Mouse (Mus musculus): ENCODE results near the gene Bex6. TPM values are rescaled to one million over a fixed set of nuclear protein-coding genes. Genes with fewer than 3 reads are reported as not detected.
A peak's percentile ranks its signal among the peaks of the same experiment; 100 is the strongest.

The Bex6 gene
- polyA plus RNA-seq, 1 experiment from 2014 or later, result 1.5 TPM

GRCm38 (mm10) chr16:32157369-32157768 is 22.3 kb upstream of the Bex6 start:
- 81% methylated on average over 2 of the region's 2 CpGs for WGBS (ENCODE audit: insufficient replicate concordance)
- Histone ChIP-seq H3K4me1 (replicated peaks) (peaks cover 23% of the 10 kb centered on the region), H3K4me3 (replicated peaks) (no peak overlapping the region), H3K36me3 (replicated peaks) (peaks cover 43% of the 10 kb centered on the region), H3K4me2 (no peak overlapping the region), H3K9me3 (replicated peaks) (no peaks in the 10 kb centered on the region), H3K9ac (no peak overlapping the region), H3K27ac (replicated peaks) (no peak overlapping the region; the same call in 1 of the 2 replicates), H3K27me3 (no peaks in the 10 kb centered on the region)
- peak; percentile 42; the same call in 1 of the 2 replicates for ATAC-seq (ENCODE audit: insufficient read depth)

- Histone ChIP-seq H3K4me3 (replicated peaks) (no peak overlapping the region), H3K9ac (no peak overlapping the region), H3K4me1 (replicated peaks) (peaks cover 39% of the 10 kb centered on the region), H3K36me3 (replicated peaks) (peaks cover 36% of the 10 kb centered on the region), H3K4me2 (no peak overlapping the region), H3K9me3 (replicated peaks) (no peaks in the 10 kb centered on the region), H3K27ac (replicated peaks) (no peak overlapping the region), H3K27me3 (no peaks in the 10 kb centered on the region)
- 74% methylated on average over 3 of the region's 3 CpGs for WGBS (ENCODE audit: insufficient replicate concordance)
- ATAC-seq (ENCODE audit: insufficient read depth), result no peak
Observed at GRCm38 (mm10) chr16:32158966-32159365, 20.7 kb upstream of the Bex6 start.

GRCm38 (mm10) chr16:32160742-32161323 is 18.8 kb upstream of the Bex6 start:
- 59% methylated on average over 9 of the region's 9 CpGs for whole genome bisulfite sequencing (ENCODE audit: insufficient replicate concordance)
- no peak for ATAC-seq (ENCODE audit: insufficient read depth)
- Histone ChIP-seq H3K9ac (no peak overlapping the region), H3K4me1 (replicated peaks) (peaks cover 56% of the 10 kb centered on the region), H3K9me3 (replicated peaks) (no peaks in the 10 kb centered on the region), H3K4me3 (replicated peaks) (no peak overlapping the region), H3K27me3 (no peaks in the 10 kb centered on the region), H3K4me2 (peak overlapping the region; percentile 10; the same call in 1 of the 2 replicates), H3K27ac (replicated peaks) (no peak overlapping the region), H3K36me3 (replicated peaks) (peaks cover 19% of the 10 kb centered on the region)

- Histone ChIP-seq H3K9ac (0 out of 2 replicates have a peak overlapping the region, but pooled peaks have one; percentile 1), H3K36me3 (replicated peaks) (peaks cover 8% of the 10 kb centered on the region; the same call in 1 of the 2 replicates), H3K4me2 (peak overlapping the region; percentile 85), H3K27me3 (no peaks in the 10 kb centered on the region), H3K4me3 (replicated peaks) (peak overlapping the region; percentile 62), H3K4me1 (replicated peaks) (peaks cover 54% of the 10 kb centered on the region), H3K27ac (replicated peaks) (peak overlapping the region; percentile 19; the same call in 1 of the 2 replicates), H3K9me3 (replicated peaks) (no peaks in the 10 kb centered on the region)
- ATAC-seq (ENCODE audit: insufficient read depth), result no peak
- 21% methylated on average over 4 of the region's 4 CpGs for WGBS (ENCODE audit: insufficient replicate concordance)
Observed at GRCm38 (mm10) chr16:32163392-32163791, 16.2 kb upstream of the Bex6 start.

GRCm38 (mm10) chr16:32163891-32164290 is 15.7 kb upstream of the Bex6 start:
- no peaks in the 10 kb centered on the region for H3K27me3 ChIP-seq
- peaks cover 54% of the 10 kb centered on the region for H3K4me1 ChIP-seq (replicated peaks)
- no peak overlapping the region for H3K9ac ChIP-seq
- H3K27ac ChIP-seq (replicated peaks), result 0 out of 2 replicates have a peak overlapping the region, but pooled peaks have one; percentile 3
- peak overlapping the region; percentile 85 for H3K4me2 ChIP-seq
- H3K9me3 ChIP-seq (replicated peaks), result no peaks in the 10 kb centered on the region
- H3K4me3 ChIP-seq (replicated peaks), result peak overlapping the region; percentile 62
- H3K36me3 ChIP-seq (replicated peaks), result peaks cover 8% of the 10 kb centered on the region; the same call in 1 of the 2 replicates
- no peak for ATAC-seq (ENCODE audit: insufficient read depth)
- WGBS (ENCODE audit: insufficient replicate concordance), result 16% methylated on average over 5 of the region's 5 CpGs

GRCm38 (mm10) chr16:32164396-32165027 is 15.1 kb upstream of the Bex6 start:
- ATAC-seq (ENCODE audit: insufficient read depth), result no peak
- Histone ChIP-seq H3K4me1 (replicated peaks) (peaks cover 54% of the 10 kb centered on the region), H3K9ac (peak overlapping the region; percentile 65), H3K36me3 (replicated peaks) (peaks cover 8% of the 10 kb centered on the region; the same call in 1 of the 2 replicates), H3K4me2 (peak overlapping the region; percentile 85), H3K9me3 (replicated peaks) (no peaks in the 10 kb centered on the region), H3K27ac (replicated peaks) (peak overlapping the region; percentile 51), H3K27me3 (no peaks in the 10 kb centered on the region), H3K4me3 (replicated peaks) (peak overlapping the region; percentile 62)
- WGBS (ENCODE audit: insufficient replicate concordance), result 17% methylated on average over 19 of the region's 19 CpGs

GRCm38 (mm10) chr16:32165281-32165821 is 14.3 kb upstream of the Bex6 start, which contains the start of gene Nrros:
Gene Nrros, minus strand, starts transcription at chr16:32165594.
- peak within 1 kb of the TSS; percentile 85 for H3K4me2 ChIP-seq
- peak within 1 kb of the TSS; percentile 51 for H3K27ac ChIP-seq (replicated peaks)
- WGBS (ENCODE audit: insufficient replicate concordance), result 1% methylated on average over 25 of the region's 25 CpGs
- H3K27me3 ChIP-seq, result no peaks in the 10 kb centered on the region
- H3K36me3 ChIP-seq (replicated peaks), result peaks cover 5% of the 10 kb centered on the region; the same call in 1 of the 2 replicates
- peak within 1 kb of the TSS; percentile 62 for H3K4me3 ChIP-seq (replicated peaks)
- peak within 1 kb of the TSS; percentile 65 for H3K9ac ChIP-seq
- peak; percentile 74 for ATAC-seq (ENCODE audit: insufficient read depth)
- peaks cover 48% of the 10 kb centered on the region for H3K4me1 ChIP-seq (replicated peaks)
- no peaks in the 10 kb centered on the region for H3K9me3 ChIP-seq (replicated peaks)

- no peaks in the 10 kb centered on the region for H3K9me3 ChIP-seq (replicated peaks)
- no peak overlapping the region for H3K4me2 ChIP-seq
- no peak overlapping the region for H3K4me3 ChIP-seq (replicated peaks)
- no peaks in the 10 kb centered on the region for H3K36me3 ChIP-seq (replicated peaks)
- peaks cover 33% of the 10 kb centered on the region for H3K4me1 ChIP-seq (replicated peaks)
- H3K9ac ChIP-seq, result no peak overlapping the region
- ATAC-seq (ENCODE audit: insufficient read depth), result no peak
- H3K27me3 ChIP-seq, result no peaks in the 10 kb centered on the region
- WGBS (ENCODE audit: insufficient replicate concordance), result 74% methylated on average over 4 of the region's 4 CpGs
- no peak overlapping the region for H3K27ac ChIP-seq (replicated peaks)
Observed at GRCm38 (mm10) chr16:32167819-32168545, 11.6 kb upstream of the Bex6 start.

- no peak for ATAC-seq (ENCODE audit: insufficient read depth)
- 63% methylated on average over 5 of the region's 5 CpGs for WGBS (ENCODE audit: insufficient replicate concordance)
Observed at GRCm38 (mm10) chr16:32171031-32171731, 8.4 kb upstream of the Bex6 start.

GRCm38 (mm10) chr16:32173401-32173800 is 6.2 kb upstream of the Bex6 start:
- Histone ChIP-seq H3K4me3 (replicated peaks) (no peak overlapping the region), H3K9ac (no peak overlapping the region), H3K27ac (replicated peaks) (no peak overlapping the region), H3K4me1 (replicated peaks) (peaks cover 18% of the 10 kb centered on the region), H3K27me3 (no peaks in the 10 kb centered on the region), H3K36me3 (replicated peaks) (no peaks in the 10 kb centered on the region), H3K9me3 (replicated peaks) (no peaks in the 10 kb centered on the region), H3K4me2 (no peak overlapping the region)
- ATAC-seq (ENCODE audit: insufficient read depth), result no peak
- 62% methylated on average over 11 of the region's 11 CpGs for WGBS (ENCODE audit: insufficient replicate concordance)

More at GRCm38 (mm10) chr16:32171031-32171731, 8.4 kb upstream of the Bex6 start:
- H3K4me1 ChIP-seq (replicated peaks), result peaks cover 2% of the 10 kb centered on the region
- H3K36me3 ChIP-seq (replicated peaks), result no peaks in the 10 kb centered on the region
- H3K4me3 ChIP-seq (replicated peaks), result no peak overlapping the region
- no peaks in the 10 kb centered on the region for H3K27me3 ChIP-seq
- H3K9ac ChIP-seq, result no peak overlapping the region
- H3K27ac ChIP-seq (replicated peaks), result no peak overlapping the region
- H3K4me2 ChIP-seq, result no peak overlapping the region
- no peaks in the 10 kb centered on the region for H3K9me3 ChIP-seq (replicated peaks)
